Mouse (Mus musculus): Measurements from ENCODE around the gene Notch2.

DNA sequence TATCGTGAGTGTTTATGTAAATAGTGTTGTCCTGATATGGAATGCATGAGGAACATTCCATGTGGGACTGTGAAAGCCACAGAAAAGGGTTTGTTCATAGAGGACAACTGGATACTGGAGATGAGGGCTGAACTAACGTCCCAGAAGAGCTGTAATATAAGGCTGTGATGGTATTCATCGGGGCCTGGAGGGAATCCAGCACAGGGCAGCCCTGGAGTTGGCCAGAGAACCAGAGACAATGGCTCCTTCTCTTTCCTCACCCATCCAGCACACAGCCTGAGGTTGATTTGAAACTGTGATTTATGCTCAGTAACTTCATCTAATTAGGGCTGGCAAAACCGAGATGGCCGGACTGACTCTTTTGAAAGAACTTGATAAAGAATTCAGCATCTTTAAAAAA, 20.1 kb upstream of the Notch2 start:
- TF ChIP-seq CTCF (IDR thresholded peaks at IDR 0.05; ENCODE audit: control insufficient read depth, insufficient read depth, low read length) (no peak), POLR2A (IDR thresholded peaks at IDR 0.05; ENCODE audit: borderline replicate concordance, control insufficient read depth, low read depth, low read length) (no peak)

All from bone marrow, adult 2 months (tissue).